Mouse (Mus musculus) yolk sac, embryonic 10.5 days (tissue): ENCODE results near the gene Twf2.
"Not testable (repeated sequence)": the region's sequence is repeated elsewhere in the genome, so short reads cannot be mapped to it uniquely, and the experiment has no call there.

Experiments used
- DNase-seq: peaks from one replicate; pipeline ENCODE4 v3.0.0-alpha.2; 2017; ENCODE audit warnings: low spot score

The Twf2 gene

DNA sequence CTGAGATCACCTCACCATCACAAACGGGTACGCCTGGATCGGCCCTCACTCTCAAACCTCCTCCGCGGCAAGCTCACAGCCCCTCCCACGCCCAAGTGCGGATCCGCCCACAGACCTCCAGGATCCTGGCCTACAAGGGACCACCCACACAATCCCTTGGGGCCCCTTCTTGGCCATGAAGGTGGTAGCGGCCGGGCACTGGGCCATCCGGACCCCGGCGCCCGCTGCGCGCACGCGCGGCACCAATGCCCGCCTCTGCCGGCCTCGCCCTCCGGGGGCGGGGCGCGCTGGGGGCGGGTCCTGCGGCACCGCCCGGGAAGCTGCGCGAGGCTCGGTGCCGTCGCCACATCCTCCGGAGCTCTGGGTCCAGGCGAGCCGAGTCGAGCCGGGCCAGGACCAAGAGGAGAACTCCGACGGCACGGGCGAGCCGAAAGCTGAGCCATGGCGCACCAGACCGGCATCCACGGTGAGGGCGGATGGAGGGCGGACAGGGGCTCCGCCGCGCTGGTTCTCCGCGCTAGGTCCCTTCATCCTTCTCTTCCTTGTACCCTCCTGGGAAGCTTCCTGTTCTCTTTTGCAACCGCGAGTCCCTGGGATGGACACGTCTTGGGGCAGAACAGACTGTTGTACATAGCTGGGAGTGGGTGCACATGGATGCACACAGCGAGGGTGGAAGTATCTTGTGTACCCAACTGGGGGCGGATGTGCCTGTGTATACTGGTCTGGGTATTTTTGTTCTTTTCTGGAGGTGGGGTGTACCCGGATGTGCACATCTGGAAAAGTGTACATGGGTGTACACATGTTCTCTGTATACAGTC is at the start of gene Twf2:
Gene Twf2, plus strand, starts transcription at position 290 of the 818 bp plus-strand sequence.
- peak; percentile 91 for DNase-seq

DNA sequence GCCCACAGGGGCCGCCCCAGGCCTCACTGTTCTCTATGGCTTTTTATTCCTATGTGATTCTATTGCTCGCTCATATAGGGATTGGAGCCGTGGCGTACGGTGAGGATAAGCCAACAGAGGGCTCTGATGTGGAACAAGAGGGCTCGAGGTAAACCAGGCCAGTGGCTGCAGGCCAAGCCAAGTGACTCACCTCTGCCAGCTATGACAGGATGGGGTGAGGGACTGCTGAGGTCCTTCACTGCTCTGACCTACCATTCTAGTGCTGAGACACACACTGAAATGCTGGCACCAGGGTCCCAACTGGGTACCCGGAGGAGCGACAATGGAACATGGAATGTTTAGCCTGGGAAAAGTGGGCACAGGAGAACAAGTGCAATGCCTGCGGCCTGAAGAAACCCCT is 48.8 kb upstream of the Twf2 start:
- DNase-seq, result no peak

DNA sequence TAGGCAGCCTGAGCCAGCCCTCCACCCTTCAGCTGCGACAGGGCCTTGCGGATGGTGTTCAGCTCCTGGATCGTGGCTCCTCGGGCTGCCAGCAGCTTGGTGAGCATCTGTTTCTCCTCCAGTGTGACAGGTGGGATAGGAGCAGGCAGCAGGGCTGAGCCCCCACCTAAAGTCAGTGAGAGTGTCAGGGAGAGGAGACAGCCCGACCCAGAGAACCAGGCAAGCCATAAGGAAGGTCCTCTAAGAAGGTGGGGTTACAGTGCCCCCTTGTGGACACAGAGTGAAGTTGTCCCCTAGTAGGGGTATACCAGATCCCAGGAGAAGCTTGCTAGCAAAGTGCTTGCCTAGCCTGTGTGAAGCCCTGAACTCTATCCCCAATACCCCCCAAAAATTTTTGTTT is 46.5 kb upstream of the Twf2 start:
- peak; percentile 42 for DNase-seq

DNA sequence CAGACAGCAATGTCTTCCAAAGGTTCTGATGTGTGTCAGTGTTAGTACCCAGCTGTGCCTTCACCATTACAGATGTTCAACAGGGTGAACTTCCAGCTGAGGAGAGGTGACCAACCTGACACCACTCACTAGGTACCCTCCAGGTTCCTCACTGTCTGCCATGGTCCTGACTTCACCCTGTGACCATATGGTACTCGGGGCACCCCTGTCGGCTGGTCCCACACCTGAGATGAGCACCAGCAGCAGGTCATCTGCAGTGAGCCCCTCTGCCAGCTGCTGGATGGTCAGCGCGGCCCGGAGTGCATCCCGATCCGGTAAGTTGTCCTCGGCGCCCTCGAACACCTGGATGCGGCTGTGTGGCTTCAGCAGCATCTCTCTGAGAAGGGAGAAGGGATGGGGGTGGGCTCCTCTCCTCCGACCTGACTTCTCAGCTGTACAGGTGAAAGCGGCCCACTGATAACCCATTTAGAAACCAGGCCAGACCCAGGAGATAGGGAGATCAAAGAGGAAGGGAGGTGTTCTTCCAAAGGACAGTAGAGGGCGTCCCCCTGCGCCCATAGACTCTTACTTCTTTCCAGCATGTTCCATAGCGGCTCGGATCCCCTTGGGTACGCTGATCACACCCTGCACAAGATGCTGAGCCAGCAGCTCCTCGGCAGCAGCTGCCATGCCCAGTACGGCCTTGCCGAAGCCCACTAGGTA is 45.8 kb upstream of the Twf2 start:
- DNase-seq, result peak; percentile 55

DNA sequence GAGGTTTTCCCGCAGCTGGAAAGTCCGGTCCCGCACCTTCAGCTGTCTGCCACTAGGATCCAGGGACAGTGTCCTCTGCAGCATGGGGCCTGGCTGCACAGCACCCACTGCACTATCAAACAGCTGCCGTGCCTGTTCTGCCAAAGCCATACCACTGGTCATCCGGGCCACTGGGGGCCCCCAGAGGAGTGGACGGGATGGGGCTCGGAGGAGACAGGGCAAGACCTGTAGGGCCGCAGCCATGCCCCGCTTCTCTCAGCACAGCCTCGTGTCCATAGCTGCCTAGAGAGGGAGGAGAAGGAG is 45.3 kb upstream of the Twf2 start:
- DNase-seq, result no peak

DNA sequence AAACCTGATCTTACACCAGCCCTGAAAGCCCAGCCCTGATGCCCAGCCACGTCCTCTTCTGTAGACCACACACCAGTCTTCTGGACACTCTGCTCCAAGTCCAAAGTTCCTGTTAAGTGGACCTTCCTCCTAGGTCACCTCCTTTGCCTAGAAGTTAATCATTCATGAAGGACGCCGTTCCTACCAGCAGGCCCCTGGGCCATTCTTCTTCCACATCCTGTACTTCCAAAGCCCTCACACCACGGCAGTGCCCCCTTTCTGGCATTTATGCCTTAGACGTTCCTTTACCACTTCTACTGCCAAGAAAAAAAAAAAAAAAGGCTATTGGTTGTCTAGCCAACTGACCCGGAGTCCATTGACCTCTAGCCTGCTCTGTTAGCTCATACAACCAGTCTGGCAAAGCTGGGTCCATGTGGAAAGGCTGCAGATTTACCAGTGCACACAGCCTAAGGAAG is 44.8 kb upstream of the Twf2 start, which contains the start of gene Glyctk:
Gene Glyctk, minus strand, starts transcription at position 102 of the 455 bp plus-strand sequence.
- DNase-seq, result peak; percentile 81

DNA sequence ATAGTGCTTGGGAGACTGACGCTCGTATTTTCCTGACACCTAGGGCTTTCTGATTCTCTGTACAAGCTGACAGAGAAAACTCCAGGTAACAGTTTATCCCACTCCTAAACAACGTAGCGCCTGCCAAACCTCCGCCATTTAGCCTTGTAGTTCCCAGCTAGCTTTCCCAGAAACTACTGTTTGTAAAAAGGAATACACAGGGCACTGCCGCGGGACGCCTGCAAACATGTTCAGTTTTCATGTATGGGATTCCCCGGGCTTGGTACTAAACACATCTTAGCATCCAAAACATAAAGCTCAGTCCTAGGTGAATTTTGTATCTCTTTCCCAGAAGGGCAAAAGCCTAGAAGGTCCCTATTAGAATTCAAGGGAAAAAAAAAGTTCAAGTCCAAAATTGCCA is 43.7 kb upstream of the Twf2 start:
- DNase-seq, result no peak

DNA sequence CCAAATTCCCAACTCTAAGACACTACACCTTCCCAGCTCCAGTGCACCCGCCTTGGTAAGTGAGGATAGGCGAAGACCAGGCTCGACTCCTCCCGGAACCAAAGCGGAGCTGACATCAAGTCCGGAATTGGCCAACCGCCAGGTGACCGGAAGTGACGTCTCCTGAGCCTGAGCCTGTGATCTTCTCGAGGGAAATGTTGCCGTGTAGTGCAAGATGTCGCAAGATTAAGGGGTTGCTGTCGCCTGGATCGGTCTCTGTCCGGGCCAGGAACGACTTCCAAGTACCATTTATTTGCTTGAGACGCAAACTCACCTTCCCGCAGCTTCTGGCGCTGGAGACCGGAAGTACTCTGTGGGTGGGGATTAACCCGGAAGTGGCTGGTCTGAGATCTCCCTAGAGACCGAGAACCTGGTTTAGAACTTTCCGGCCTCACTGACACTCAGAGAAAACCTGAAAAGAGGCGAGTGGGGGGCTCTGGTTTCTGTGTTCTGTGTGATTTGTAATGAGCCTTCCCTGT is 43.1 kb upstream of the Twf2 start:
- DNase-seq, result peak; percentile 93

DNA sequence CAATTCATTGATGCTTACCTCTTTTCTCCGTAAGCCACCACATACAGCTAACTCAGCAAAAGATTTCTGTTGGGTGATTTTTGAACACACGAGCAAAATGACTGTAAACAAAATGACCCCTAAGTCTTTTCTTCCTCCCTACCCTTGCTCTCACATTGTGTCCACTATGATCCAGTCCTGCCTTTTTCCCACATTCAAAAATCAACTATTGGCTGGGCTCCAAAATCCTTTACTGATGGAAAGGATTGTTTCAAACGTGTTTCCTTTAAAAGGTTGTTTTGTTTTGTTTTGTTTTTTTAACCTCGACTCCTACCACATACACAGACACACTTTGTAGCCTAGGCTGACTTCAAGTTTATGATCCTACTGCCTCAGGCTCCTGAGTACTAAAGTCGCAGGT is 42.5 kb upstream of the Twf2 start:
- DNase-seq, result no peak

DNA sequence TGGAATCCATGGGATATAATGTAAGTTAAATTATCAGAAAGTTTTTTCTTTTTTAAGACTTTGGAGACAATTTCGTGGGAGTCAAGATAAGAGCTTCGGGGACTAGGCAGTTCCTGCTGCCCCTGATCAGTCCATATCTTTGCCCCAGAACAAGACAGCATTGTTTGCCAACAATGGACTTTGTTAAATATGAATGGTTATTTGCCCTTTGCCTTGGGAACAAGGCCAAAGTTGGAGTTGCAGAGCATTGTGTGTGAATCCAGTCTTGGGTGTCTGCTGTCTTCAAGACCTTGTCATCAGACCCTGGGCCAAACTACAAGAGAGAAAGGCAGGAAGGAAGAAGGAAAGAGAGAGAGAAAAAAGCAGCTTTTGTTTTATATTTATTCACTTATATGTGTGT is 36.2 kb upstream of the Twf2 start:
- DNase-seq, result no peak

DNA sequence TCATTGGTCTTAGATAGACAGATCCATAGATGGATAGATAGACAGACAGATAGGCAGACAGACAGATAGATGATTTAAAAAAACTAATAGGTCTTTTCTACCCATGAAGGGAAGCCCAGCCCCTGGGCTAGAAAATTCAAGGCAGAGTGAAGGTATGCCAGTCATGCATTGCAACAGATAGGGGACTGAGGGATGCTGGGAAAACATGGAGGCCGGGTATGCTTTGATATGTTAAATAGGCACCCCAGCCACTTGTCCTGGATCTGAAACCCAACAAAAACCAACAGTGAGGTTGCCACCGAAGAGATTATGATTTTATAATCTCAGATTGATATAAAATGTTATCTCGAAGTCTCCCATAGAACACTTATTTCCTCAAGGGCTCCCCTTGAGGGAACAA is 35.7 kb upstream of the Twf2 start:
- DNase-seq, result no peak

DNA sequence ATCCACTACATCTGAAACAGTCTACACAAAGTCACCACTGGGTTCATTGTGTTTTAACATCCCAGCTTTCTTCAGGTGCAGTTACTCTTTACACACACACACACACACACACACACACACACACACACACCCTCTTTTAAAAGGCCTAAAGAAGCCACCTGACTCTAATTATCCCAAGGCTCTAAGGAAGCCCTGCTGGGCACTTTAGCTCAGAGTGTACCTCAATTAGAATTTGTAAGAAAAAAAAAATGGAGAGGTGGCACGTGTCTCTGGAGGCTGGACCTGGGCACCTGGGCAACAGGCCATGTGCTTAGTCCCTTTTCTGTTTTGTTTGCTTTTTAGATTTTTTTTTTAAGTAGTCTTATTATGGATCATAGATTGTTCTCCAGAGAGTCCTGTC is 35.2 kb upstream of the Twf2 start:
- DNase-seq, result no peak

DNA sequence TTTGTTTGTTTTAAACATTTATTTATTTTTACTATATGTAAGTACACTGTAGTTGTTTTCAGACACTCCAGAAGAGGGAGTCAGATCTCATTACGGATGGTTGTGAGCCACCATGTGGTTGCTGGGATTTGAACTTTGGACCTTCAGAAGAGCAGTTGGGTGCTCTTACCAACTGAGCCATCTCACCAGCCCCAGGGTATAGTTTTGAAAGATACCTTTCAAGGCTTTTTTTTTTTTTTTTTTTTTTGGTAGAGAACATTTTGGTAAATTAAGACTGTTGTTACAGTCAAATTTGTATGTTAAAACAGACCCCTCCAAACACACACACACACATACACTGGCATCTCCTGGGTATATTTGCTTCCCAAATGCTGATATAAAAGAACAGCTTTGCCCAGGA is 33.9 kb upstream of the Twf2 start:
- not testable (repeated sequence) for DNase-seq

DNA sequence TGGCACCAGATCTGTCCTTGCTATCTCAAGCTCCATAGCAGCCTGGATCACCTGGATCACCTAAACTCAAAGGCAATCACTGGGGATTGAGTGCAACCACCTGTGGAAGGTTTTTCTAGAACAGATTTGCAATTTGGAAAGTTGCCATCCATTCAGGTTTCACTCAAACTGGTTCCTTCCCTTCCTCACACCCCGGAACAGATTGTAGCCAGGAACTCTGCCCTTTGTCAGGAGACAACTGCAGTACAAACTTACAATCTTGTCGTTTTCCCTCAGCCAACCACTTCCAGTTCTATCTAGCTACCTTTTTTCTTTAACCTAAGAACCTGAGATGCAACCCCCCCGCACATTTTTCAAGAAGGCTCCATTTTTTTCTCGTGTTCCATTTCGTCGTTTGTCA is 33.0 kb upstream of the Twf2 start:
- DNase-seq, result no peak

DNA sequence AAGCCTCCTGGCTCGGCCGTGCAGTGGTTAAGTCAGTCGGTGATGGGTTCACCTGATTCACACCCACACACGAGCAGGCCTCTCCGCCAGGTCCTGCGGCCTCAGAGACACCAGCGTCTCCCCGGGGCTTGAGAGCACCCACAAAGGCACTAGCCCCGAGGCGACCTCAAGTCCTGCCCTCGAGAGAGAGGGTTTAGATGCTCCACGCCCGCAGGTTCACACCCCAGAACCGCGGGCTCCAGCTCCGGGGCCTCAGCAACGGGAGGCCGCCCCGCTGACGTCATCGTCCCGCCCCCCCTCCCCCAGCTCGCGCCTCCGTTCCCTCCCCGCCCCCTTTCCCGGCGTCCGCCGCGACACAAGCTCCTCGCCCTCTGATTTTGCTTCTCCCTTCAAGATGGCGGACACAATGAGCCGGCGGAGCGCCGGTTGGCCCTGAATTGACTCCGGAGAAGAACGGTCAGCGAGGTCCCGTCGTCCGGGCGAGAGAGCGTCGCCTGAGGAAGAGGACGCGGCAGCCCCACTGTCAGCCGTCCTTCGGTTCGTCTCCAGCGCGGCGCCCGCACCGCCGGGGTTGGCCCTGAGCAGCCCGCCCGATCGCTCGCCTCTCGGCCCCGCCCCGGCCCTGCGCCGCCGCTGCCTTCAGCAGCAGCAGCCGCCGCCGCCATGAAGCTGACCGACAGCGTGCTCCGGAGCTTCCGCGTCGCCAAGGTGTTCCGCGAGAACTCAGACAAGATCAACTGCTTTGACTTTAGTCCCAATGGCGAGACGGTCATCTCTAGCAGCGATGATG is 32.2 kb upstream of the Twf2 start, which contains the start of gene Wdr82:
Gene Wdr82, plus strand, starts transcription at position 373 of the 790 bp plus-strand sequence.
- peak; percentile 97 for DNase-seq

DNA sequence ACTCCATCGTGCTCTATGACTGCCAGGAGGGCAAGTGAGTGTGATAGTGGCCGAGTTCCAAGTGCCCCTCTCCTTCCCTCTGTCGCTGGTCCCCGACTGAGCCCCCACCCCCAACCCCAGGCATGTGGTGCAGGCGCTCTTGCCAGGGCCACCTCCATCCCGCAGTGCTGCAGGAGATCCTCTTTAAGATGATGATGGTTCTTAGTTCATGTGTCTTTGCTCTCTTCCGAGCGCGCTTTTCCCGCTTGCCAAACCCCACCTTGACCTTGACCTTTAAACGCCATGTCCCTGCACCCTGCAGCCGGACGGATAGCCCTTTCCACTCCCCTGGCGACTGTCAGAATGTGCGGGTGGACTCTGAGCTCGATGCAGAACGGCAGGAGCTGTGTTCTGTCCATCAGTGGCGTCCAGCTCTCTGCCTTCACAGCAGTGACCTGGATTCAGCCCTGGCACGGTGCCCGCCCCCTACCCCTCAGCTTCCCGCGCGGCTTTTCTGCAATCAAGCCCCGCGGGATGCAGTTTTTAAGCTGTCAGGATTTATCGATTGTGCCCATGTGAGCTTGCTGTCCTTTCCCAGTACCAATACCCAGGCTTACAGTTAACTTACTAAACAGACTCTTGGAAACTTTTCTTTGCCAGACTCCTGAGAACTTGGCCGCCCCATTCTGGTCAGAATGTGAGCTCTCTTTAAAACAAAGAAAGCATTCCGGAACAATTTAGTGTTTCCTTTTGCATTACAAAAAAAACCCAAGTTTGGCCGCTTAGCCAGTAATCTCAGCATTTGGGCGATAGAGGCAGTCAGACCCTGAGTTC is 31.4 kb upstream of the Twf2 start:
- DNase-seq, result peak; percentile 74

DNA sequence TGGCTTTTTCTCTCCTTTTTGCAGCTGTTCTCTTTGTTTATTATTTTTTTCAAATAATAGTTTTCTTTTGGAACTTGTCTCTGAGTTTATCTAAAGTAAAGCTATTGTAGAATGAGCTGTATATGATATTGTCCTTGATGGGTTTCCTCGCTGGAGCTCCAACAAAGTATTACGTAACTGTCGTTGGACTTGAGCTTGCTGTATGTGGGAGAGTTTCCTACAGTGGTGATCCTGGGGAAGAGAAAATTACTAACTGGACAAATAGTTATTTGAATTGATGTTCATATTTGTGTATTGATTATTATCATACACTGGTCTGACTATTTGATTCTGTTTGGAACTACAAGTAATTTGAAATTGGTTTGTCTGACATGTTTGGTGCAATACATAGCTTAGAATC is 30.4 kb upstream of the Twf2 start:
- DNase-seq, result no peak

DNA sequence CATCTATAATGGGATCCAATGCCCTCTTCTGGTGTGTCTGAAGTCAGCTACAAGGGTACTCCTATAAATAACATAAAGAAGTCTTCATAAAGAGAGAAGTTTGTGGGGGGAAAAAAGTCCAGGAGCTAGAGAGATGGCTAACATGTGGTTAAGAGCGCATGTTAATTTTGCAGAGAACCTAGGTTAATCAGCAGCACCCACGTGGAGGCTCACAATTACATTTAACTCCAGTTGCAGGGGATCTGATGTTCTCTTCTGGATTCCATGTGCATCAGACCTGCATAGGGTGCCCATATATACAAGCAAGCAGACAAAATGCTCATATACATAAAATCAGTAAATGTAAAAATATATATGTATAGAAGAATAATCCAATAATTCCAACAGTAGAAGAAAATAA is 29.5 kb upstream of the Twf2 start:
- no peak for DNase-seq

DNA sequence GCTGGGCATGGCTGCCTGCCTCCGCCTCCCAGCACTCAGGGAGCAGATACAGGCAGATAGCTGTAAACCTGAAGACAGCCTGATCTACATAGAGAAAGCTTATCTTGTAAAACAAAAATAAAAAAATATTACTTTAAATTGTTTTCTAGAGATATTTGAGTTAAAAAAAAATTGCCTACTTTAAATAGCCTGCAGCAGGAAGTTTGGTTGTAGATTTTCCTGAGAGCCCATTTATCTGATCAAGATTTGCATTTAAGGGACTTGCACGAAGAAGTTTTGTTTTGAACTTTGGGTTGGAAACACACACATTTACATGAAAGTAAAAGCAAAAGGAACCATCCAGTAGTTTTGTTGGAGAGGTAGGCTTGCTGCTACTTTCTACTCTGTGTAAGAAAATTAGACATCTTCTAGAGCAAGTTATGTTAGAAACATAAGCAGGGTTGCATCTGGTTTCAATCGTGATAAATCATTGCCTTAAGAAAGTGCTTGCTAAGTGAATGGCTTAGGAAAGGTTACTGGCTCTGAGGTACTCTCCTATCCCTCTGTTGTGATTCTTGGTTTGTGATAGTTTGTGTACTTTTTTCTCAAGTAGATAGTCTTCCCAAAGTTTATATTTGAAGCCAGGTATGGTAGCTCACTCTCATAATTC is 27.2 kb upstream of the Twf2 start:
- no peak for DNase-seq

DNA sequence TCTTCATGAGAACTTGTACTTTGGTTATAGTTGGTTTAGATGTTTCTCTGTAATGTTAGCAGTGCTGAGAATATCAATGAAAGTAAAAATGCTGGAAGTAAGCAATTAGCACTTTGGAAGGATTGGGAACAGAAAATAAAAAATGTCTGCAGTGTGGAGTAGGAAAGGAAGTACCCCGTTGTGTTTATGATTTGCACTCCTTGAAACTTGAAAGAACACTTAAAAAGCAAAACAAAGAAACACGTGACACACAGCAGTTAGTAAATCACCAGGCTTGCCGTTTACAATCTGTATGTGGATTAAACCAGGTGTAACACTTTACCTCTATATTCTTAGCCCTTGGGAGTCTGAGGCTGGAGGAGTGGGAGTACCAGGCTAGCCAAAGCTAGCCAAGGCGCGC is 26.1 kb upstream of the Twf2 start:
- no peak for DNase-seq

DNA sequence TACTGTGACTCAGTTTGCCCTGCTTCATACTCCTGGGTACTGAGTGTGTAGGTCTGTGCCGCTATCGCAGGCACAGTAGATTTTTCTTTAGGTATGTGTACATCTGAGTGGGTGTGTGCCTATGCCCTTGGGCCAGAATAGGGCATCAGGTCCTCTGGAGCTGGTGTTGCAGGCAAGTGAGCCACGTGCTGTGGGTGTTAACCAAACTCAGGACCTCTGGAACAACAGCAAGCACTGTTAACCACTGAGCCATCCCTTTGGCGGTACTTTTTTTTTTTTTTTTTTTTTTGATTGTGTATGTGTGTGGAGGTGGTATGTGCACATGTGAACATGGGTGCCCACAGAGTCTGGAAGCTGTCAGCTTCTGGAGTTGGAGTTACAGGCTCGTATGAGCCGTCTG is 25.1 kb upstream of the Twf2 start:
- no peak for DNase-seq
